Mouse (Mus musculus) megakaryocyte, embryonic 14.5 days (primary cell): ENCODE measurements at regions not wholly inside any gene's neighbourhood (a gene's known extent, or its start where the extent isn't known, plus 50 kb on each side); places are given as distances from the start of the nearest gene placed in this dataset.

ENCODE experiments used
- FLI1 ChIP-seq: IDR thresholded peaks from 2 replicates; pipeline ENCODE4 v1.6.1; 2012; ENCODE audit warnings: low read length, inconsistent platforms, mixed read lengths
- GATA1 ChIP-seq: IDR thresholded peaks from 3 replicates; pipeline ENCODE4 v1.6.1; 2012; ENCODE audit warnings: mixed read lengths, low read length, inconsistent platforms, borderline replicate concordance

DNA sequence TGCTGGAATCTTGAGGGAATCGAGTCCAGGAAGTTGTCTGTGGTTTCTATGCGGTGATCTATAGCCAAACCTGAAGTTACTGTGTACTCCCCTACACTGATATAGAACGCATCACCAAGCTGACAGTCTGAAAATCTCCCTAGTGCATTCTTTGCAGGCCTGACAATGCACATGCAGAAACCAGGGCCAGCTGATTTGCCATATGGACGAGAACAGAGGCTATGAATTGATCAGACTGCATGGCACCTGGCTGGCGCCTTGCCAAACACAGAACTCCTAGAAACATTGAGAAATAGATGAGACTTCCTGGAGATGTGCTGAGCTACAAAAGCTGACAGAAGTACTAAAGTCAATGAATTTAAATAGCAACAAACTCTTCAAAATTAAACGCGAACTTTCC, 1049.4 kb downstream of the Rapgef2 start:
- TF ChIP-seq GATA1, result no peak
- no peak for TF ChIP-seq FLI1
